Mouse (Mus musculus): ENCODE data around the gene Isy1. TPM values are rescaled to one million over a fixed set of nuclear protein-coding genes. Genes with fewer than 3 reads are reported as not detected.

Gene Isy1
- polyA plus RNA-seq, 1 experiment: 36.4 TPM

- DNase-seq: no peak
- Histone ChIP-seq H3K27me3 (ENCODE audit: control insufficient read depth, insufficient read depth, low read length) (no peaks in the 10 kb centered on the region), H3K4me1 (ENCODE audit: control insufficient read depth, insufficient read depth, low read length) (peaks cover 5% of the 10 kb centered on the region; the same call in 1 of the 2 replicates), H3K27ac (ENCODE audit: insufficient read depth, low read length) (no peak overlapping the region), H3K4me3 (replicated peaks; ENCODE audit: insufficient read depth, low read depth, low read length) (no peak overlapping the region)
- no peak for TF ChIP-seq POLR2A (IDR thresholded peaks at IDR 0.05; ENCODE audit: borderline replicate concordance, insufficient read depth, low read length)
- TF ChIP-seq CTCF (IDR thresholded peaks at IDR 0.05; ENCODE audit: borderline replicate concordance, insufficient read depth, low read depth, low read length): no peak
- WGBS: 92% methylated on average over 5 of the region's 5 CpGs
These were observed 24.1 kb downstream of the Isy1 start for GRCm38 (mm10) chr6:87814486-87814885.

GRCm38 (mm10) chr6:87812656-87813055 lies 25.9 kb downstream of the Isy1 start:
- no peak overlapping the region for H3K4me3 ChIP-seq (replicated peaks; ENCODE audit: insufficient read depth, low read depth, low read length)
- no peak for TF ChIP-seq POLR2A (IDR thresholded peaks at IDR 0.05; ENCODE audit: borderline replicate concordance, insufficient read depth, low read length)
- TF ChIP-seq CTCF (IDR thresholded peaks at IDR 0.05; ENCODE audit: borderline replicate concordance, insufficient read depth, low read depth, low read length): no peak
- 89% methylated on average over 1 of the region's 1 CpGs for WGBS
- no peak for DNase-seq
- no peaks in the 10 kb centered on the region for H3K27me3 ChIP-seq (ENCODE audit: control insufficient read depth, insufficient read depth, low read length)
- H3K4me1 ChIP-seq (ENCODE audit: control insufficient read depth, insufficient read depth, low read length): peaks cover 8% of the 10 kb centered on the region; the same call in 1 of the 2 replicates
- no peak overlapping the region for H3K27ac ChIP-seq (ENCODE audit: insufficient read depth, low read length)

- DNase-seq: peak; percentile 91 to 92
- under 1% methylated on average over 55 of the region's 56 CpGs for WGBS
- peak; percentile 69 for TF ChIP-seq POLR2A (IDR thresholded peaks at IDR 0.05; ENCODE audit: borderline replicate concordance, insufficient read depth, low read length)
- no peak for TF ChIP-seq CTCF (IDR thresholded peaks at IDR 0.05; ENCODE audit: borderline replicate concordance, insufficient read depth, low read depth, low read length)
- peak within 1 kb of the TSS; percentile 65 for H3K4me3 ChIP-seq (replicated peaks; ENCODE audit: insufficient read depth, low read depth, low read length)
- H3K4me1 ChIP-seq (ENCODE audit: control insufficient read depth, insufficient read depth, low read length): peaks cover 11% of the 10 kb centered on the region
- peak within 1 kb of the TSS; percentile 34 for H3K27ac ChIP-seq (ENCODE audit: insufficient read depth, low read length)
- H3K27me3 ChIP-seq (ENCODE audit: control insufficient read depth, insufficient read depth, low read length): no peaks in the 10 kb centered on the region
These were observed 26.8 kb downstream of the Isy1 start, which contains the start of gene Rab43 for GRCm38 (mm10) chr6:87811675-87812338. Rab43 (minus strand) TSS chr6:87812164.

- WGBS: under 1% methylated on average over 77 of the region's 77 CpGs
- peak in 1 of 2 experiments; percentile 37 for DNase-seq
- no peaks in the 10 kb centered on the region for H3K27me3 ChIP-seq (ENCODE audit: control insufficient read depth, insufficient read depth, low read length)
- peaks cover 11% of the 10 kb centered on the region for H3K4me1 ChIP-seq (ENCODE audit: control insufficient read depth, insufficient read depth, low read length)
- H3K27ac ChIP-seq (ENCODE audit: insufficient read depth, low read length): peak overlapping the region; percentile 34
- no peak for TF ChIP-seq POLR2A (IDR thresholded peaks at IDR 0.05; ENCODE audit: borderline replicate concordance, insufficient read depth, low read length)
- TF ChIP-seq CTCF (IDR thresholded peaks at IDR 0.05; ENCODE audit: borderline replicate concordance, insufficient read depth, low read depth, low read length): no peak
- H3K4me3 ChIP-seq (replicated peaks; ENCODE audit: insufficient read depth, low read depth, low read length): peak overlapping the region; percentile 65
These were observed 27.6 kb downstream of the Isy1 start for GRCm38 (mm10) chr6:87810713-87811669.

GRCm38 (mm10) chr6:87810311-87810710 lies 28.3 kb downstream of the Isy1 start:
- DNase-seq: peak in 1 of 2 experiments; percentile 14
- peaks cover 14% of the 10 kb centered on the region for H3K4me1 ChIP-seq (ENCODE audit: control insufficient read depth, insufficient read depth, low read length)
- no peak overlapping the region for H3K27ac ChIP-seq (ENCODE audit: insufficient read depth, low read length)
- TF ChIP-seq POLR2A (IDR thresholded peaks at IDR 0.05; ENCODE audit: borderline replicate concordance, insufficient read depth, low read length): no peak
- no peak for TF ChIP-seq CTCF (IDR thresholded peaks at IDR 0.05; ENCODE audit: borderline replicate concordance, insufficient read depth, low read depth, low read length)
- peak overlapping the region; percentile 65 for H3K4me3 ChIP-seq (replicated peaks; ENCODE audit: insufficient read depth, low read depth, low read length)
- no peaks in the 10 kb centered on the region for H3K27me3 ChIP-seq (ENCODE audit: control insufficient read depth, insufficient read depth, low read length)
- WGBS: 37% methylated on average over 6 of the region's 6 CpGs

DNA sequence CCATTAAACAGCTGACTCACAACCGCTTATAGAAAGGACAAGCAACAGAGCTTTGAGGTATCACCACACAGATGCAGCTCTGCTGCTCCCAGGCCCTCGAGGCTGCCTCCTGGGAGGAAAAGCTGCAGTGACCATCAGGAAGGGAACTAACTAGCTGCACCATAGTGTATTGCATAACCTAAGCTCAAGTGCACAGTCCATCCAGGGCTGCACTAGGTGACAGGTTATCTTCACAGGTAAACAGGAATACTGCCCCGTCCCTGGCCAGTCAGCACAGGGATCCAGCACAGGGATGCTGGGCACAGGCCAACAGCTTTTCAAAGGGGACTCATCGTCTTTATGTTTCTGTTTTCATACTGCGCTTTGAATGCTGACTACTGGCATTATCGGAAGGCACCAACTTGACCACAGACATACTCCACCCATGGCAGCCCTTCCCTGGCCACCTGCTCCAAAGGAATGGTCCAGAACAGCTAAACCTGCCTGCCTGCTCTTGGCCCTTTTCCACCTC lies 28.9 kb downstream of the Isy1 start:
- Histone ChIP-seq H3K4me3 (replicated peaks; ENCODE audit: insufficient read depth, low read depth, low read length) (peak overlapping the region; percentile 21), H3K4me1 (ENCODE audit: control insufficient read depth, insufficient read depth, low read length) (peaks cover 14% of the 10 kb centered on the region), H3K27ac (ENCODE audit: insufficient read depth, low read length) (0 out of 2 replicates have a peak overlapping the region, but pooled peaks have one; percentile 2), H3K27me3 (ENCODE audit: control insufficient read depth, insufficient read depth, low read length) (no peaks in the 10 kb centered on the region)
- peak; percentile 47 to 54 for DNase-seq
- WGBS: 36% methylated on average over 6 of the region's 6 CpGs
- no peak for TF ChIP-seq POLR2A (IDR thresholded peaks at IDR 0.05; ENCODE audit: borderline replicate concordance, insufficient read depth, low read length)
- no peak for TF ChIP-seq CTCF (IDR thresholded peaks at IDR 0.05; ENCODE audit: borderline replicate concordance, insufficient read depth, low read depth, low read length)

GRCm38 (mm10) chr6:87809144-87809543 lies 29.5 kb downstream of the Isy1 start:
- Histone ChIP-seq H3K27me3 (ENCODE audit: control insufficient read depth, insufficient read depth, low read length) (no peaks in the 10 kb centered on the region), H3K4me3 (replicated peaks; ENCODE audit: insufficient read depth, low read depth, low read length) (no peak overlapping the region), H3K4me1 (ENCODE audit: control insufficient read depth, insufficient read depth, low read length) (peaks cover 14% of the 10 kb centered on the region), H3K27ac (ENCODE audit: insufficient read depth, low read length) (no peak overlapping the region)
- TF ChIP-seq CTCF (IDR thresholded peaks at IDR 0.05; ENCODE audit: borderline replicate concordance, insufficient read depth, low read depth, low read length) (no peak), POLR2A (IDR thresholded peaks at IDR 0.05; ENCODE audit: borderline replicate concordance, insufficient read depth, low read length) (no peak)
- DNase-seq: no peak
- 88% methylated on average over 2 of the region's 2 CpGs for WGBS
